In genomic region chr4:140326706-140327440, GRCm38 (mm10) we compare ENCODE assay signal across 14 mouse cellular contexts.
DNase-seq lines count a peak whose midpoint lies in the region; ATAC-seq and TF ChIP-seq lines count a peak whose summit lies in the region.
"Had no signal": no experiment of that assay in that cellular context is flagged by ENCODE, and none has a peak within 500 bp of the region (broad histone marks: within the 10 kb centered on the region; RNA-seq: fewer than 3 reads in every experiment).

No protein-coding gene starts in this region.

- peak; percentile 60 for DNase-seq in intestine, embryonic 14.5 days (ENCODE audit: low spot score)
- peak; percentile 82 for DNase-seq in ES-CJ7 (ENCODE audit: low read depth, low spot score)
- DNase-seq in adipocyte (ENCODE audit: low spot score): peak; percentile 2
- peak; percentile 17 for DNase-seq in limb, embryonic 14.5 days (ENCODE audit: low spot score)
- DNase-seq in cerebellum, postnatal 25 days: no peak
- no peak for DNase-seq in right cerebral cortex, postnatal 10 days (ENCODE audit: low spot score in 2 of 2)
- DNase-seq: gastrocnemius, postnatal 25 days; right cerebral cortex, postnatal 14 days had no signal

- H3K4me1 ChIP-seq in intestine, embryonic 14.5 days (replicated peaks; ENCODE audit: control insufficient read depth, insufficient read depth, low read length): no peaks in the 10 kb centered on the region
- H3K4me1 ChIP-seq in intestine, embryonic 15.5 days (replicated peaks): no peaks in the 10 kb centered on the region
- no peaks in the 10 kb centered on the region for H3K4me1 ChIP-seq in limb, embryonic 14.5 days (ENCODE audit: control insufficient read depth, insufficient read depth, low read length)
- H3K4me1 ChIP-seq: neural tube, embryonic 12.5 days had no signal

- no peak overlapping the region for H3K4me3 ChIP-seq in intestine, embryonic 14.5 days (ENCODE audit: low read depth, low read length)
- no peak overlapping the region for H3K4me3 ChIP-seq in intestine, embryonic 15.5 days (replicated peaks)
- H3K4me3 ChIP-seq in limb, embryonic 14.5 days (replicated peaks; ENCODE audit: low read length): no peak overlapping the region
- H3K4me3 ChIP-seq: forebrain, embryonic 12.5 days; neural tube, embryonic 12.5 days had no signal

- H3K27me3 ChIP-seq in intestine, embryonic 14.5 days (replicated peaks; ENCODE audit: control insufficient read depth, insufficient read depth, low read length): no peaks in the 10 kb centered on the region
- H3K27me3 ChIP-seq in intestine, embryonic 15.5 days (replicated peaks): no peaks in the 10 kb centered on the region
- H3K27me3 ChIP-seq in limb, embryonic 14.5 days (ENCODE audit: control insufficient read depth, insufficient read depth, low read length): no peaks in the 10 kb centered on the region
- H3K27me3 ChIP-seq: forebrain, embryonic 12.5 days; neural tube, embryonic 12.5 days had no signal

- 0 out of 2 replicates have a peak, but pooled peaks cover 3% of the 10 kb centered on the region for H3K9me3 ChIP-seq in intestine, embryonic 14.5 days (ENCODE audit: control insufficient read depth, low read length)
- no peaks in the 10 kb centered on the region for H3K9me3 ChIP-seq in intestine, embryonic 15.5 days
- no peaks in the 10 kb centered on the region for H3K9me3 ChIP-seq in limb, embryonic 14.5 days (ENCODE audit: control insufficient read depth, low read length)

- WGBS in intestine, embryonic 14.5 days: 25% methylated on average over 10 of the region's 10 CpGs
- WGBS in intestine, embryonic 15.5 days: 22% methylated on average over 10 of the region's 10 CpGs
- 29% methylated on average over 9 of the region's 10 CpGs for WGBS in limb, embryonic 14.5 days

- H3K9ac ChIP-seq in intestine, embryonic 14.5 days (ENCODE audit: low read length): no peak overlapping the region
- H3K9ac ChIP-seq in intestine, embryonic 15.5 days: no peak overlapping the region
- no peak overlapping the region for H3K9ac ChIP-seq in limb, embryonic 14.5 days (ENCODE audit: low read depth, low read length, severe bottlenecking)
- H3K9ac ChIP-seq: forebrain, embryonic 12.5 days; neural tube, embryonic 12.5 days had no signal

- no peak overlapping the region for H3K27ac ChIP-seq in intestine, embryonic 14.5 days (ENCODE audit: low read depth)
- no peak overlapping the region for H3K27ac ChIP-seq in intestine, embryonic 15.5 days
- no peak overlapping the region for H3K27ac ChIP-seq in limb, embryonic 14.5 days (replicated peaks; ENCODE audit: low read depth, low read length)
- H3K27ac ChIP-seq: forebrain, embryonic 12.5 days; neural tube, embryonic 12.5 days had no signal

- no peak for ATAC-seq in intestine, embryonic 14.5 days (replicated peaks; ENCODE audit: low FRiP score, low TSS enrichment, low read depth)
- ATAC-seq in intestine, embryonic 15.5 days: no peak
- ATAC-seq in limb, embryonic 14.5 days (ENCODE audit: low FRiP score, low read depth): no peak
- ATAC-seq in erythroid progenitor cell, adult 5-6 weeks (replicated peaks; ENCODE audit: low FRiP score, poor library complexity, severe bottlenecking): no peak
- ATAC-seq: CD4-positive, CD25-positive, alpha-beta regulatory T cell, adult 4 months; intestine, postnatal 0 days had no signal

- no peaks in the 10 kb centered on the region for H3K36me3 ChIP-seq in intestine, embryonic 14.5 days (ENCODE audit: control insufficient read depth, insufficient read depth, low read length)
- no peaks in the 10 kb centered on the region for H3K36me3 ChIP-seq in intestine, embryonic 15.5 days
- H3K36me3 ChIP-seq in limb, embryonic 14.5 days (ENCODE audit: control insufficient read depth, insufficient read depth, low read length): no peaks in the 10 kb centered on the region
- H3K36me3 ChIP-seq: forebrain, embryonic 12.5 days; neural tube, embryonic 12.5 days had no signal

- no peak for TF ChIP-seq POLR2A in limb, embryonic 14.5 days (IDR thresholded peaks at IDR 0.05; ENCODE audit: borderline replicate concordance, extremely low read depth, insufficient read depth, insufficient read length)

- no peak overlapping the region for H3K4me2 ChIP-seq in intestine, embryonic 14.5 days (ENCODE audit: low read length)
- no peak overlapping the region for H3K4me2 ChIP-seq in intestine, embryonic 15.5 days (replicated peaks)
- H3K4me2 ChIP-seq in limb, embryonic 14.5 days (replicated peaks; ENCODE audit: low read depth, low read length, severe bottlenecking): no peak overlapping the region
- H3K4me2 ChIP-seq: forebrain, embryonic 12.5 days; neural tube, embryonic 12.5 days had no signal

Comparison
In these comparisons a context has a peak if more than half of its experiments do, and no peak if none do; other contexts are left out.
1. DNase-seq: peak in intestine, embryonic 14.5 days (single experiment), ES-CJ7 (single experiment), adipocyte (single experiment) and limb, embryonic 14.5 days (single experiment); none in cerebellum, postnatal 25 days (0 of 2) and right cerebral cortex, postnatal 10 days (0 of 2).